Mouse (Mus musculus) brain, embryonic 18.5 days (tissue): ENCODE measurements around the gene Lipc.
A peak's percentile ranks its signal among the peaks of the same experiment; 100 is the strongest.

Experiments used
- DNase-seq: peaks from one replicate; pipeline ENCODE4 v3.0.0-alpha.2; 2012; ENCODE audit warnings: low read depth, low spot score

The Lipc gene

GRCm38 (mm10) chr9:70958381-70958780, 6.4 kb upstream of the Lipc start:
- DNase-seq = no peak

DNA sequence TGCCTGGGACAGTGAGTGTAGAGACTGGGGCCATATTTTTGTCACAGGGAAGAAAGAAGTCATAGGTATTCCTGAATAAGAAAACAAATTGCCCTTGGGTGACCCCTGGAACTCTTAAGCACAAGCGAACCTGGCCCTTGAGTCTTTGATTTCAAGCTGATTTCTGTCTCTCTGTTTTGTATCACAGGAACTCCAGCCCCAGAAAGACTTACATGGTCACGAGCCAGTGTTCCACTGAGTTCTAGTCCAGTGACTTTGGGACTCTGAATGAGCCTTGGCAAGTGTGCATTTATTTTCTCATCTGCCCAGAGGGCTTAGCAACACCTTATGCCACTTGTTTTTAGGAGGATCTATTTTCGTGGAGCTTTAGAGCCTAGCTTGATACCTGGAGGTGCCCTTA, 5.7 kb upstream of the Lipc start:
- DNase-seq = no peak

DNA sequence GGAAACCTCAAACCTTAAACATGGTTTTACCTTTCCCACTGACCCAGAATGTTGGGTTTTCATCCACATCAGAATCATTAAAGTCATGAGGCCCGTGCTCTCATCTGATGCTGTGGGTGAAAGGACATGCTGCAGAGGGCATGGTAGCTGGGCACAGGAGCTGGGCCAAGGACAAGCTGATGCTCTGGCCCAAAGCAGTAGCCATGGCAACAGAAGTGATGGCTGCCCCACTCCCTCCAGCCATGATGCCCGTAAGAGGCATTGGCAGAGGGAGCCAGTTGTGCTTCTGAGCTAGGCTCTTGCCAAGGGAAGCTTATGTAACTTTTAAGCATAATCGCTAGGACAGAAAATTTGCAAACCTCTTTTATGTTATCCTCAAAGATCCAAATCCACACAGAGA, 2.2 kb upstream of the Lipc start:
- DNase-seq = no peak

GRCm38 (mm10) chr9:70949336-70949735, 2.7 kb downstream of the Lipc start:
- DNase-seq = no peak

DNA sequence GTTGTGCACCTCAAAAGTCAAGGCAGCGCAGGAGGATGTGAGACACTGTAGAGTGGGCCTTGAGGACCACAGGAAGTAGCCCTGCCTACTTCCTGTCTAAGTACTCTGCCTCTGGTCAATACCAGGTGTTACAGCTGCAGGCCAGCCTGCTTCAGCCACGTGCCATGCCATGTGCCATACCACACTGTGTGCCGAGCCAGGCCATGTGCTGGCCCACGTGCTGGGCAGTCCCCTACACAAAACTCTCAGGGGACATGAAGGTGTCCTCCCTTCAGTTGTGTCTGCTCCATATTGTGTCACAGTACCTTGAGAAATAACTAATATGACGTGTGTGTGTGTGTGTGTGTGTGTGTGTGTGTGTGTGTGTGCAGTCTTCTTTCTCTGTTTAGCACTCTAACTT, 4.7 kb downstream of the Lipc start:
- no peak for DNase-seq

DNA sequence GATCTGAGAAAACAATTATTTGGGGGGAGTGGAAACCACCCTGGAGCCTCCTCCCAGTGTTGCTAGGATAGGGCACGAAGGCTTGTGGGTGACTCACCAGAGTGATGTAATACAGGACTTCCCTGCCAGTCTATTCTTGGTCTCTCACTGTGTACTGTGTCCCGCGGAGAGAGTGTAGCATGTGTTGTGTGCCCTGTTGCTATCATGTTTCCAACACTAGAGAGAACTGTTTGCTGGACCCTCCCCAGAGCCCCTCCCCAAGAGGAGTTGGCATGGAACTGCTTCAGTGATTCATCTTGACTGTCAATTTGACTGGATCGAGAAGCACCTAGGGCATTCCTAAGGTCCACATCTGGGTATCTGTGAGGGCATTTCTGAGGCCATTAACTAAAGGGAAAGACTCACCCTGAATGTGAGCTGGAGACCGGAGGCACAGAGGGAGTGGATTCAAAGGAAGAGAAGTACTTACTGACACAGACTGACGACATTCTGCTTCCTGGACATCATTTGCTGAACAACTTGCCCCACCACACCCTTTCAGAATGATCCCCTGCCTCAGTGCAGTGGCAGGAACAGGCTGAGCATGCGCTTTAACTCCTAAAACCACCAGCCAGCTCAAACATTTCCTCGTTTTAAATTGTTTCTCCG, 9.2 kb downstream of the Lipc start:
- no peak for DNase-seq

- DNase-seq = no peak
These were observed 12.1 kb downstream of the Lipc start for GRCm38 (mm10) chr9:70939752-70940501.

- DNase-seq = no peak
These were observed 13.2 kb downstream of the Lipc start for GRCm38 (mm10) chr9:70938850-70939249.

DNA sequence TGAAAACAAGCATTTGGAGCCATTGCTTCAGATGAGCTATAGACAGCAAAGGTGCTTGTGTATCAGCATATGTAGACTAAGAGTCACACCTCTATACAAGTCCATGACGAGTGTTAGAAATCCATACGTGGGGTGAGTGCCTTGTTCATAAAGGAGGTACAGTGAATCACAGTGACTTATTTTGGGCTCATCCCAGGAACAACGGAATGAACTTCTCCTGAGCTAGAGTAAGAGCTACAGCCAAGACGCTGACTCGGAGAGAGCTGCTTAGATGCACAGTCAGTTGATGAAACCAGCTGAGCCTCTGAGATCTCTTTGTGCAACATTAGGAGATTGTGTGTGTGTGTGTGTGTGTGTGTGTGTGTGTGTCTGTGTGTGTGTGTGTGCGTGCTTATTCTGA, 13.9 kb downstream of the Lipc start:
- no peak for DNase-seq

- no peak for DNase-seq
These were observed 17.3 kb downstream of the Lipc start for GRCm38 (mm10) chr9:70934587-70935295.

DNA sequence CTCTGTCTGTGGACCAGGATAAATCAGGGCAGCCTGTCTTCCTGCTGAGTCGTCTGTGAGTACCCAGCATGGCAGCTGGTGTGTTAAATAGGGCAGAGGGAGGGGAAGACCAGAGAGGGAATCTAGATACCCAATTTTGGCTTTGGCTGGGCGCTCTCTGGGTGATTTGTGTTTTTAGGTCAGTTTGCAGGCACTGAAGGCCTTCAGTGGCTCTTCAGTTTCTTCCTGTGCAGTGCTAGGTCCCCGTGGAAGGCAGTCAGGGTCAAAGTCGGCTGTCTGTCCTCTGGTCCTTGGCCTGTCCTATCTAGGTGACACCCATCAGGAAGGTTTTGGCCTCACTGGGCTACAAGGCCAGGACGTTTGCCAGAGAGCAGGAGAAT, 21.4 kb downstream of the Lipc start:
- DNase-seq = no peak

- no peak for DNase-seq
These were observed 22.0 kb downstream of the Lipc start for GRCm38 (mm10) chr9:70929840-70930640.

- DNase-seq = no peak
These were observed 23.6 kb downstream of the Lipc start for GRCm38 (mm10) chr9:70928472-70928871.

- no peak for DNase-seq
These were observed 24.3 kb downstream of the Lipc start for GRCm38 (mm10) chr9:70927701-70928100.

DNA sequence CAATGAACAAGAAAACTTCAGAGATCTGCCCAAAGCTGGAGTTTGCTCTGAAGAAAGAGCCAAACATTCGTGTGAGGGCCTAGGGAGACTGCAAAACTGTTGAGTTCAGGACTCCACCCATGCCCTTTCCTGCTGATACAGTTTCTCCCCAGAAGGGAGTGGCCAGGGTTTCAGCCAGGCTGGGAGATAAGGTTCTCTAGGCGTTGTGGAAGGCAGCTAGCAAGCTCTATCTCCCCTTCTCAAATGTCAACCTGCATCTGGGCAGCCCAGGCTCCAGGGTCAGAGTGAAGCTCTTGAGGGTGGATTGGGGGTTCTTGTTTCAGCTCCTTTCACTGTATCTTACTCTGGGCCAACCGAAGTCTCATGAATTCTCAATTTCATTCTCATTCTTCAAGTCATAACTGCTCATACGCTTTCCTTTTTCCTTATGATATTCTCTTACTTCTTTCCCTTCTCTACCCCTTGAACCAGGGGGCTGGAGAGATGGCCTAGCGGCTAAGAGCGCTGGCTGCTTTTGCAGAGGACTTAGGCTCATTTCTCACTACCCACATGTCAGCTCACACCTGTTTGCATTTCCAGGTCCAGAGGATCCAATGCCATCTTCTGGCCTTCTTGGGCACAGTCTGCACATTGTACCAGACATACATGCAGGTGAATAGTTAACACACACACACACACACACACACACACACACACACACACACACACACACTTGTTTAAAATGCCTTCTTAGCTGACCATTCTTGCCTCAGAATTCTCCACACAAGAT, 25.0 kb downstream of the Lipc start:
- DNase-seq = no peak

DNA sequence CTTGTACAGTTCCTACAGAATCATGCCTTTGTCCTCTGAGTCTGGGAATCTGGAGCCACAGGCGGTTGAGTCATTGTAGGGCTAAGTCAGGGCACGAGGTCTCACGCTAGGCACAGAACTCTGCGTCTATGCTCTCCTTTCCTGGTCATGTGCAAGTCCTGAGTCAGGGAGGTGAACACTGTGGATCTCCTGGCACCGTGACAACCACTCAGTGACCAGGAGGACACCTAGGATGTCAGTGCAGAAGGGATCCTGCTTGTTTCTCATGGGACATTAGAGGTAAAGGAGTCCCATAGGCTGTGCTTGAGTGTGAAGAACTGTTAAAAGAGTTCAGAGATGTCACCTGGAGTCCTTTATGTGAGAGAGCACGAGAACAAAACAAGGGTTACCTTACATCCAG, 26.8 kb downstream of the Lipc start:
- DNase-seq = no peak

GRCm38 (mm10) chr9:70924763-70925162, 27.3 kb downstream of the Lipc start:
- no peak for DNase-seq

GRCm38 (mm10) chr9:70921781-70922565, 30.1 kb downstream of the Lipc start:
- DNase-seq = peak; percentile 10

DNA sequence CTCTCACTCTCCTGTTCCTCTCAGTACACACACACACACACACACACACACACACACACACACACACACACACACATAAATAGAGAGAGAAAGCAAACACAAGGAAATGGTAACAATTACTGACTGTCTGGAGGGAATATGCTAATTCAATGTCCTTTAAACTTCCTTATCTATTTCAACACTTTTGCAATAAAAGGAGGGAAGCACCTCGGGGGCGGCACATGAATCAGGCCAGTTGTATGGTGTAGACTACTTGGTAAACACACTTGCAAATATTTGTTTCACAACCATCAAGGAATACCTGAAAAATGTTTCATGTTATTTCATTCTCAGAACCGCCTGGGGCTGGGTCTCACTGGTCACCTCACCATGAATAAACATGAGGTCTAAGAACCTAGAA, 30.9 kb downstream of the Lipc start:
- no peak for DNase-seq

DNA sequence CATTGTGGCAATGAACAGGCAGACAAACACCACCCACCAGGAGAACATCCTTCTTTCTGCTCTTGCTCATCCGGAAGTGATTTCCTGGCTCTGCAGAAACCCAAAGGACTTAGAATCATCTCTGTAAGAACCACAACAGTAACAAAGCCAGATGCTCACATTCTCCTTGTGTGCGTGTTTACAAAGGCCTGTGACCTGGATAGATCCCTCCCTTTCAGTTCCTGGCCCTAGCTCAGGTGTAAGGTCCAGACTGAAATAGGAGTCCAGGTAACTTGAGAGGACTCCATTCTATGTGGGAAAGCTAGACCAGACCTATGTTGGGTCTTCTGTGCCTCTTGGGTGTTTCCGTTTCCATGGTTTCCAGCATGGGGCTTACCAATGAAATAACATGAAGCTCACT, 32.8 kb downstream of the Lipc start:
- no peak for DNase-seq
